Comparison of ENCODE assay signal across 18 mouse cellular contexts in genomic region chr8:119819316-119819715, GRCm38 (mm10). TPM values are rescaled to one million over a fixed set of nuclear protein-coding genes. Genes with fewer than 3 reads are reported as not detected.
DNase-seq lines count a peak whose midpoint lies in the region; ATAC-seq and TF ChIP-seq lines count a peak whose summit lies in the region.
"Had no signal": no experiment of that assay in that cellular context is flagged by ENCODE, and none has a peak within 500 bp of the region (broad histone marks: within the 10 kb centered on the region; RNA-seq: fewer than 3 reads in every experiment).

No protein-coding gene starts in this region.

- no peak overlapping the region for H3K4me3 ChIP-seq in hindbrain, embryonic 16.5 days (ENCODE audit: low read length)
- no peak overlapping the region for H3K4me3 ChIP-seq in myocyte
- H3K4me3 ChIP-seq: megakaryocyte, embryonic 14.5 days had no signal

- no peaks in the 10 kb centered on the region for H3K27me3 ChIP-seq in hindbrain, embryonic 16.5 days (replicated peaks; ENCODE audit: control insufficient read depth, insufficient read depth, low read length)
- no peaks in the 10 kb centered on the region for H3K27me3 ChIP-seq in myocyte (ENCODE audit: control insufficient read depth, insufficient read depth, insufficient read length)
- H3K27me3 ChIP-seq: CH12.LX had no signal

- ATAC-seq in hindbrain, embryonic 16.5 days, result no peak
- ATAC-seq: activated CD4-positive, CD25-positive, alpha-beta regulatory T cell, adult 4 months; intestine, embryonic 16.5 days had no signal

- no peaks in the 10 kb centered on the region for H3K9me3 ChIP-seq in hindbrain, embryonic 16.5 days (ENCODE audit: control insufficient read depth, low read length)

- no peak for TF ChIP-seq POLR2A in myocyte (IDR thresholded peaks at IDR 0.05; ENCODE audit: insufficient read length, low read depth)

- H3K4me1 ChIP-seq in hindbrain, embryonic 16.5 days (ENCODE audit: control insufficient read depth, insufficient read depth, low read depth, low read length), result peaks cover 8% of the 10 kb centered on the region; the same call in 1 of the 2 replicates

- H3K36me3 ChIP-seq in hindbrain, embryonic 16.5 days (ENCODE audit: control insufficient read depth, insufficient read depth, low read length), result peaks cover 7% of the 10 kb centered on the region
- H3K36me3 ChIP-seq in myocyte (ENCODE audit: control insufficient read depth, insufficient read depth), result peaks cover 8% of the 10 kb centered on the region

- H3K27ac ChIP-seq in hindbrain, embryonic 16.5 days (ENCODE audit: low read depth, low read length), result 0 out of 2 replicates have a peak overlapping the region, but pooled peaks have one; percentile 12

- H3K4me2 ChIP-seq in hindbrain, embryonic 16.5 days (ENCODE audit: low read length), result no peak overlapping the region
- H3K4me2 ChIP-seq in myocyte (ENCODE audit: low read depth), result peak overlapping the region; percentile 15
- H3K4me2 ChIP-seq: liver, embryonic 11.5 days; lung, embryonic 14.5 days had no signal

- peaks cover 15% of the 10 kb centered on the region for H3K79me2 ChIP-seq in myocyte (ENCODE audit: control insufficient read depth, insufficient read depth)

- no peak overlapping the region for H3ac ChIP-seq in myocyte (ENCODE audit: control insufficient read depth, insufficient read length)

- no peak overlapping the region for H3K9ac ChIP-seq in hindbrain, embryonic 16.5 days (ENCODE audit: low read depth, low read length)
- H3K9ac ChIP-seq: lung, embryonic 14.5 days had no signal

- intact Hi-C loops in left cerebral cortex, postnatal 4 days (cut with DNase I), result no loop called here
- intact Hi-C loops in left cerebral cortex, postnatal 36 days (cut with DNase I), result no loop called here

- peak; percentile 75 for DNase-seq in cerebellum, adult 11-12 months
- no peak for DNase-seq in cerebellum, postnatal 4 days (ENCODE audit: low spot score in 2 of 2)
- peak; percentile 41 for DNase-seq in left cerebral cortex, postnatal 4 days
- DNase-seq in left cerebral cortex, postnatal 36 days (ENCODE audit: low spot score in 2 of 2), result no peak
- DNase-seq in right cerebral cortex, postnatal 36 days (ENCODE audit: low spot score in 2 of 2), result no peak
- DNase-seq in urinary bladder, postnatal 4 days (ENCODE audit: low spot score in 2 of 2), result no peak
- DNase-seq: adrenal gland, postnatal 36 days; gastrocnemius, postnatal 14 days; heart, postnatal 10 days; lung, embryonic 14.5 days; retina, postnatal 1 day had no signal

- WGBS in hindbrain, embryonic 16.5 days, result 47% methylated on average over 7 of the region's 7 CpGs

TF ChIP-seq in myocyte, 11 proteins besides CTCF, POLR2A, EP300 and RAD21:
- TF ChIP-seq CEBPB (IDR thresholded peaks at IDR 0.05; ENCODE audit: insufficient read depth, poor library complexity, severe bottlenecking) (no peak), MYOD1 (IDR thresholded peaks at IDR 0.05; ENCODE audit: control insufficient read depth in 1 of 3, insufficient read length in 2 of 3, low read depth in 2 of 3) (no peak)

RNA-seq across cellular contexts. Expression of gene Cotl1, which starts 21.0 kb away (rescaled TPM):
- 100 to 1,000 TPM; 208 to 215 TPM for total RNA-seq in left cerebral cortex, postnatal 4 days (2021)
- 10 to 100 TPM; 56.9 to 57.0 TPM for total RNA-seq in left cerebral cortex, postnatal 36 days (2021)
- 112 and 127 TPM in 2 replicates for polyA plus RNA-seq in hindbrain, embryonic 16.5 days (2015; fragmentation: Nextera tagmentation; extraction: Ambion mirVana)
- polyA plus RNA-seq in myocyte (2012; fragmentation: generic; extraction: Trizol), result 144 TPM

RNA-seq across cellular contexts. Expression of gene Tldc1, which starts 41.1 kb away (rescaled TPM):
- total RNA-seq in left cerebral cortex, postnatal 4 days (2021), result 10 to 100 TPM; 15.0 to 16.7 TPM
- 10 to 100 TPM; 14.3 to 14.5 TPM for total RNA-seq in left cerebral cortex, postnatal 36 days (2021)
- 11.4 and 13.4 TPM in 2 replicates for polyA plus RNA-seq in hindbrain, embryonic 16.5 days (2015; fragmentation: Nextera tagmentation; extraction: Ambion mirVana)
- 9.6 TPM for polyA plus RNA-seq in myocyte (2012; fragmentation: generic; extraction: Trizol)

RNA-seq across cellular contexts. Expression of gene Klhl36, which starts 42.8 kb away (rescaled TPM):
- total RNA-seq in left cerebral cortex, postnatal 4 days (2021), result 10 to 100 TPM in 1 of 2 experiments, 1 to 10 TPM in 1; 8.9 to 11.8 TPM
- total RNA-seq in left cerebral cortex, postnatal 36 days (2021), result 1 to 10 TPM; 6.9 to 7.5 TPM
- polyA plus RNA-seq in hindbrain, embryonic 16.5 days (2015; fragmentation: Nextera tagmentation; extraction: Ambion mirVana), result 20.3 and 20.5 TPM in 2 replicates
- 4.0 TPM for polyA plus RNA-seq in myocyte (2012; fragmentation: generic; extraction: Trizol)

Comparison
In these comparisons a context has a peak if more than half of its experiments do, and no peak if none do; other contexts are left out.
1. DNase-seq: peak in cerebellum, adult 11-12 months (single experiment) and left cerebral cortex, postnatal 4 days (single experiment); none in cerebellum, postnatal 4 days (0 of 2), left cerebral cortex, postnatal 36 days (0 of 2), right cerebral cortex, postnatal 36 days (0 of 2) and urinary bladder, postnatal 4 days (0 of 2).